Mouse (Mus musculus): Measurements from ENCODE around the gene Pde7b. TPM values are rescaled to one million over a fixed set of nuclear protein-coding genes. Genes with fewer than 3 reads are reported as not detected.

Gene Pde7b
- total and polyA plus RNA-seq, 3 experiments: not detected

GRCm38 (mm10) chr10:20764352-20764751 is 39.5 kb upstream of the Pde7b start:
- no peaks in the 10 kb centered on the region for H3K27me3 ChIP-seq (replicated peaks)
- H3K36me3 ChIP-seq (replicated peaks in 1 of 2; ENCODE audit: control insufficient read depth in 1 of 2, insufficient read depth in 1 of 2, low read length in 1 of 2): no peaks in the 10 kb centered on the region
- TF ChIP-seq TBP (conservative IDR thresholded peaks at IDR 0.05; ENCODE audit: low read depth, low read length) (no peak), GABPA (IDR thresholded peaks at IDR 0.05; ENCODE audit: insufficient replicate concordance, low read depth, low read length) (no peak), RCOR1 (conservative IDR thresholded peaks at IDR 0.05; ENCODE audit: low read depth, low read length) (no peak), MYC (IDR thresholded peaks at IDR 0.05; ENCODE audit: low read depth, low read length) (no peak), ETS1 (conservative IDR thresholded peaks at IDR 0.05; ENCODE audit: low read depth, low read length) (no peak), ZNF384 (IDR thresholded peaks at IDR 0.05; ENCODE audit: low read depth, low read length) (no peak), NRF1 (IDR thresholded peaks at IDR 0.05; ENCODE audit: low read depth, low read length) (no peak)
- H3K9me3 ChIP-seq (replicated peaks; ENCODE audit: low read length): no peaks in the 10 kb centered on the region
- H3K4me1 ChIP-seq (ENCODE audit: control insufficient read depth in 1 of 2, insufficient read depth in 2 of 2): no peaks in the 10 kb centered on the region; a peak in 1 of 4 replicates
- no peaks in the 10 kb centered on the region for H3K79me2 ChIP-seq (replicated peaks; ENCODE audit: control insufficient read depth, extremely low read depth, insufficient read depth, poor library complexity, severe bottlenecking)
- no peak overlapping the region for H3K27ac ChIP-seq (ENCODE audit: insufficient read depth, low read depth)
- no peak overlapping the region for H3K4me3 ChIP-seq (replicated peaks in 1 of 3; ENCODE audit: low read depth in 2 of 3, low read length in 2 of 3, poor library complexity in 1 of 3)
- H3K4me2 ChIP-seq (ENCODE audit: insufficient read depth, low read depth, poor library complexity, severe bottlenecking): no peak overlapping the region
- no peak for DNase-seq (ENCODE audit: extremely low read depth)
- no peak overlapping the region for H3K9ac ChIP-seq (ENCODE audit: insufficient read depth, low read depth)
- dilution Hi-C loops (cut with MboI; ENCODE audit: extremely low pct_ligation_motif_present, extremely low pct_unique_long_range_greater_than_20kb, low sequenced_read_pairs): no loop called here
- in situ Hi-C loops (cut with MboI; ENCODE audit: low pct_ligation_motif_present, low pct_unique_long_range_greater_than_20kb, low sequenced_read_pairs): no loop called here

GRCm38 (mm10) chr10:20758939-20759338 is 34.1 kb upstream of the Pde7b start:
- dilution Hi-C loops (cut with MboI; ENCODE audit: extremely low pct_ligation_motif_present, extremely low pct_unique_long_range_greater_than_20kb, low sequenced_read_pairs): no loop called here
- TF ChIP-seq POLR2A (IDR thresholded peaks at IDR 0.05; ENCODE audit: low read depth, low read length): no peak
- H3K4me1 ChIP-seq (ENCODE audit: control insufficient read depth in 1 of 2, insufficient read depth in 2 of 2): no peaks in the 10 kb centered on the region
- H3K4me3 ChIP-seq (replicated peaks in 1 of 3; ENCODE audit: low read depth in 2 of 3, low read length in 2 of 3, poor library complexity in 1 of 3): no peak overlapping the region
- no peaks in the 10 kb centered on the region for H3K79me2 ChIP-seq (replicated peaks; ENCODE audit: control insufficient read depth, extremely low read depth, insufficient read depth, poor library complexity, severe bottlenecking)
- no peaks in the 10 kb centered on the region for H3K9me3 ChIP-seq (replicated peaks; ENCODE audit: low read length)
- no peak overlapping the region for H3K9ac ChIP-seq (ENCODE audit: insufficient read depth, low read depth)
- no peak for DNase-seq (ENCODE audit: extremely low read depth)
- H3K4me2 ChIP-seq (ENCODE audit: insufficient read depth, low read depth, poor library complexity, severe bottlenecking): no peak overlapping the region
- no peaks in the 10 kb centered on the region for H3K27me3 ChIP-seq (replicated peaks)
- no peak overlapping the region for H3K27ac ChIP-seq (ENCODE audit: insufficient read depth, low read depth)
- in situ Hi-C loops (cut with MboI; ENCODE audit: low pct_ligation_motif_present, low pct_unique_long_range_greater_than_20kb, low sequenced_read_pairs): no loop called here
- no peaks in the 10 kb centered on the region for H3K36me3 ChIP-seq (replicated peaks in 1 of 2; ENCODE audit: control insufficient read depth in 1 of 2, insufficient read depth in 1 of 2, low read length in 1 of 2)

- dilution Hi-C loops (cut with MboI; ENCODE audit: extremely low pct_ligation_motif_present, extremely low pct_unique_long_range_greater_than_20kb, low sequenced_read_pairs): no loop called here
- DNase-seq (ENCODE audit: extremely low read depth): no peak
- Histone ChIP-seq H3K4me1 (ENCODE audit: control insufficient read depth in 1 of 2, insufficient read depth in 2 of 2) (no peaks in the 10 kb centered on the region), H3K79me2 (replicated peaks; ENCODE audit: control insufficient read depth, extremely low read depth, insufficient read depth, poor library complexity, severe bottlenecking) (no peaks in the 10 kb centered on the region), H3K36me3 (replicated peaks in 1 of 2; ENCODE audit: control insufficient read depth in 1 of 2, insufficient read depth in 1 of 2, low read length in 1 of 2) (no peaks in the 10 kb centered on the region), H3K9me3 (replicated peaks; ENCODE audit: low read length) (no peaks in the 10 kb centered on the region), H3K4me3 (replicated peaks in 1 of 3; ENCODE audit: low read depth in 2 of 3, low read length in 2 of 3, poor library complexity in 1 of 3) (no peak overlapping the region), H3K4me2 (ENCODE audit: insufficient read depth, low read depth, poor library complexity, severe bottlenecking) (no peak overlapping the region), H3K27ac (ENCODE audit: insufficient read depth, low read depth) (no peak overlapping the region), H3K9ac (ENCODE audit: insufficient read depth, low read depth) (no peak overlapping the region), H3K27me3 (replicated peaks) (no peaks in the 10 kb centered on the region)
- TF ChIP-seq MAZ (IDR thresholded peaks at IDR 0.05; ENCODE audit: low read depth, low read length) (no peak), CHD2 (IDR thresholded peaks at IDR 0.05; ENCODE audit: low read length) (no peak), MXI1 (IDR thresholded peaks at IDR 0.05; ENCODE audit: low read depth, low read length) (no peak), NRF1 (IDR thresholded peaks at IDR 0.05; ENCODE audit: low read depth, low read length) (no peak), ZMIZ1 (IDR thresholded peaks at IDR 0.05; ENCODE audit: low read depth, low read length) (no peak), RAD21 (IDR thresholded peaks at IDR 0.05; ENCODE audit: low read depth, low read length) (no peak), ZKSCAN1 (IDR thresholded peaks at IDR 0.05; ENCODE audit: borderline replicate concordance, low read depth, low read length) (no peak), GABPA (IDR thresholded peaks at IDR 0.05; ENCODE audit: insufficient replicate concordance, low read depth, low read length) (no peak), POLR2AphosphoS2 (IDR thresholded peaks at IDR 0.05; ENCODE audit: low read depth, low read length) (no peak)
- in situ Hi-C loops (cut with MboI; ENCODE audit: low pct_ligation_motif_present, low pct_unique_long_range_greater_than_20kb, low sequenced_read_pairs): no loop called here
Observed at GRCm38 (mm10) chr10:20758259-20758658, 33.4 kb upstream of the Pde7b start.

All from CH12.LX (cell line).